Mouse (Mus musculus): Measurements from ENCODE around the gene Gins2.

GRCm38 (mm10) chr8:120537207-120537817 is 51.8 kb downstream of the Gins2 start:
- TF ChIP-seq POLR2A (IDR thresholded peaks at IDR 0.05; ENCODE audit: control insufficient read depth, extremely low read depth, insufficient read depth, low read length, poor library complexity): peak; percentile 96; the same call in 1 of the 2 replicates
- 0 out of 2 replicates have a peak, but pooled peaks have one; percentile 6 for TF ChIP-seq CTCF (IDR thresholded peaks at IDR 0.05; ENCODE audit: borderline replicate concordance, control insufficient read depth, extremely low read depth, insufficient read depth, low read length, poor library complexity)
